Mouse (Mus musculus): Measurements from ENCODE around the gene Rnf7.

Gene Rnf7

GRCm38 (mm10) chr9:96470266-96470974 is 8.1 kb downstream of the Rnf7 start:
- no peak for DNase-seq (ENCODE audit: low spot score in 2 of 2)

- no peak for DNase-seq (ENCODE audit: low spot score in 2 of 2)
Measured at GRCm38 (mm10) chr9:96469556-96470265, 8.8 kb downstream of the Rnf7 start.

GRCm38 (mm10) chr9:96463708-96464107 is 14.8 kb downstream of the Rnf7 start:
- DNase-seq (ENCODE audit: low spot score in 2 of 2): no peak

- no peak for DNase-seq (ENCODE audit: low spot score in 2 of 2)
Measured at GRCm38 (mm10) chr9:96461607-96462006, 16.9 kb downstream of the Rnf7 start.

GRCm38 (mm10) chr9:96460117-96460865 is 18.2 kb downstream of the Rnf7 start:
- DNase-seq (ENCODE audit: low spot score in 2 of 2): no peak

- DNase-seq (ENCODE audit: low spot score in 2 of 2): no peak
Measured at GRCm38 (mm10) chr9:96455618-96456017, 22.9 kb downstream of the Rnf7 start.

- no peak for DNase-seq (ENCODE audit: low spot score in 2 of 2)
Measured at GRCm38 (mm10) chr9:96452956-96453355, 25.5 kb downstream of the Rnf7 start.

GRCm38 (mm10) chr9:96450900-96451720 is 27.4 kb downstream of the Rnf7 start:
- no peak for DNase-seq (ENCODE audit: low spot score in 2 of 2)

GRCm38 (mm10) chr9:96449514-96449913 is 29.0 kb downstream of the Rnf7 start:
- DNase-seq (ENCODE audit: low spot score in 2 of 2): no peak

- DNase-seq (ENCODE audit: low spot score in 2 of 2): no peak
Measured at GRCm38 (mm10) chr9:96445351-96445750, 33.1 kb downstream of the Rnf7 start.

GRCm38 (mm10) chr9:96442081-96442480 is 36.4 kb downstream of the Rnf7 start:
- no peak for DNase-seq (ENCODE audit: low spot score in 2 of 2)

GRCm38 (mm10) chr9:96438334-96438871 is 40.1 kb downstream of the Rnf7 start:
- peak; percentile 13 to 39 for DNase-seq (ENCODE audit: low spot score in 2 of 2)

GRCm38 (mm10) chr9:96437805-96438333 is 40.6 kb downstream of the Rnf7 start:
- peak; percentile 11 to 50 for DNase-seq (ENCODE audit: low spot score in 2 of 2)

GRCm38 (mm10) chr9:96436901-96437804 is 41.3 kb downstream of the Rnf7 start:
- DNase-seq (ENCODE audit: low spot score in 2 of 2): no peak

- no peak for DNase-seq (ENCODE audit: low spot score in 2 of 2)
Measured at GRCm38 (mm10) chr9:96432575-96432974, 45.9 kb downstream of the Rnf7 start.

GRCm38 (mm10) chr9:96431081-96431480 is 47.4 kb downstream of the Rnf7 start:
- DNase-seq (ENCODE audit: low spot score in 2 of 2): no peak

GRCm38 (mm10) chr9:96428336-96429046 is 50.0 kb downstream of the Rnf7 start:
- no peak for DNase-seq (ENCODE audit: low spot score in 2 of 2)

GRCm38 (mm10) chr9:96424027-96424426 is 54.4 kb downstream of the Rnf7 start:
- DNase-seq (ENCODE audit: low spot score in 2 of 2): no peak

Data from urinary bladder, adult 18-20 months (tissue).